Comparison of ENCODE assay signal across 7 mouse cellular contexts in the genomic region with DNA sequence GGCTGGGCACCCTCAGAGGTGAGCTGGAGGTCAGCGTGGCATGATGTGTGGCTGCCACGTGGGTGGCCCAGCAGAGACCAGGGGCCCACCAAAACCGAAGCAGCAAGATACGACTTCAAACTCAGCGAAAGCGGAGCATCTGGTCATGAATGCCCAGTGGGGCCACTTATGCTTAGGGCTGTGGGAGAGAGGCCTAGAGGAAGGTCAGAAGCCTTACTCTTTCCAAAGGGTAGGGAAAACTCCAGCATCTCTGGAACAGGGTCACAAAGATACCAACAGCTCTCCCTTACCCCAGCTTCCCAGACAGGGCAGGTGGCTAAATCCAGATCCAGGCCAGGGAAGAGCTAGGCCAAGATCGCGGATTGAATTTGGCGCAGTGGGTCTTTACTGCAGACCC. TPM values are rescaled to one million over a fixed set of nuclear protein-coding genes. Genes with fewer than 3 reads are reported as not detected.
DNase-seq lines count a peak whose midpoint lies in the region; ATAC-seq and TF ChIP-seq lines count a peak whose summit lies in the region.

No protein-coding gene starts in this region.

- no peaks in the 10 kb centered on the region for H3K27me3 ChIP-seq in kidney, embryonic 15.5 days
- peaks cover 3% of the 10 kb centered on the region; the same call in 1 of the 2 replicates for H3K27me3 ChIP-seq in forebrain, embryonic 10.5 days (ENCODE audit: poor library complexity, severe bottlenecking)
- no peaks in the 10 kb centered on the region for H3K27me3 ChIP-seq in hindbrain, embryonic 14.5 days (ENCODE audit: control insufficient read depth, insufficient read depth, low read length)
- H3K27me3 ChIP-seq in myocyte (ENCODE audit: control insufficient read depth, insufficient read depth, insufficient read length) = no peaks in the 10 kb centered on the region

- ATAC-seq in kidney, embryonic 15.5 days (replicated peaks; ENCODE audit: low FRiP score) = no peak
- ATAC-seq in hindbrain, embryonic 14.5 days (ENCODE audit: low FRiP score) = no peak

- DNase-seq in kidney, adult 18-20 months = no peak
- DNase-seq in forebrain, embryonic 10.5 days (ENCODE audit: extremely low spot score, low spot score) = no peak
- DNase-seq in hindbrain, embryonic 14.5 days (ENCODE audit: low spot score) = no peak
- DNase-seq in yolk sac, embryonic 10.5 days (ENCODE audit: low spot score) = no peak
- DNase-seq in spleen, postnatal 14 days (ENCODE audit: low spot score in 2 of 2) = no peak

- peak overlapping the region; percentile 50 for H3ac ChIP-seq in myocyte (ENCODE audit: control insufficient read depth, insufficient read length)

- peak overlapping the region; percentile 35; the same call in 1 of the 2 replicates for H3K9ac ChIP-seq in kidney, embryonic 15.5 days
- H3K9ac ChIP-seq in hindbrain, embryonic 14.5 days = peak overlapping the region; percentile 91

- H3K27ac ChIP-seq in kidney, embryonic 15.5 days = peak overlapping the region; percentile 98
- peak overlapping the region; percentile 98 for H3K27ac ChIP-seq in forebrain, embryonic 10.5 days
- peak overlapping the region; percentile 81 for H3K27ac ChIP-seq in hindbrain, embryonic 14.5 days

- 43% methylated on average over 9 of the region's 9 CpGs for WGBS in kidney, embryonic 15.5 days
- 47% methylated on average over 9 of the region's 9 CpGs for WGBS in forebrain, embryonic 10.5 days
- WGBS in hindbrain, embryonic 14.5 days = 37% methylated on average over 9 of the region's 9 CpGs

- peaks cover 83% of the 10 kb centered on the region for H3K4me1 ChIP-seq in kidney, embryonic 15.5 days
- H3K4me1 ChIP-seq in forebrain, embryonic 10.5 days = peaks cover 95% of the 10 kb centered on the region
- H3K4me1 ChIP-seq in hindbrain, embryonic 14.5 days (replicated peaks; ENCODE audit: control insufficient read depth, insufficient read depth, low read length) = peaks cover 40% of the 10 kb centered on the region

- peak; percentile 12 for TF ChIP-seq POLR2A in myocyte (IDR thresholded peaks at IDR 0.05; ENCODE audit: insufficient read length, low read depth)

- peaks cover 63% of the 10 kb centered on the region for H3K79me2 ChIP-seq in myocyte (ENCODE audit: control insufficient read depth, insufficient read depth)

- H3K4me3 ChIP-seq in kidney, embryonic 15.5 days (replicated peaks) = peak overlapping the region; percentile 82
- H3K4me3 ChIP-seq in forebrain, embryonic 10.5 days = peak overlapping the region; percentile 93
- peak overlapping the region; percentile 60 for H3K4me3 ChIP-seq in hindbrain, embryonic 14.5 days (replicated peaks; ENCODE audit: low read length)
- H3K4me3 ChIP-seq in myocyte = peak overlapping the region; percentile 75

- no peaks in the 10 kb centered on the region for H3K9me3 ChIP-seq in kidney, embryonic 15.5 days (replicated peaks)
- H3K9me3 ChIP-seq in forebrain, embryonic 10.5 days = no peaks in the 10 kb centered on the region
- no peaks in the 10 kb centered on the region for H3K9me3 ChIP-seq in hindbrain, embryonic 14.5 days (ENCODE audit: control insufficient read depth, low read length)

- H3K36me3 ChIP-seq in kidney, embryonic 15.5 days = peaks cover 23% of the 10 kb centered on the region
- H3K36me3 ChIP-seq in forebrain, embryonic 10.5 days (replicated peaks) = peaks cover 62% of the 10 kb centered on the region
- peaks cover 22% of the 10 kb centered on the region for H3K36me3 ChIP-seq in hindbrain, embryonic 14.5 days (replicated peaks; ENCODE audit: control insufficient read depth, insufficient read depth)
- peaks cover 8% of the 10 kb centered on the region for H3K36me3 ChIP-seq in myocyte (ENCODE audit: control insufficient read depth, insufficient read depth)

- peak overlapping the region; percentile 97 for H3K4me2 ChIP-seq in kidney, embryonic 15.5 days
- H3K4me2 ChIP-seq in hindbrain, embryonic 14.5 days (replicated peaks) = peak overlapping the region; percentile 96
- peak overlapping the region; percentile 95 for H3K4me2 ChIP-seq in myocyte (ENCODE audit: low read depth)

TF ChIP-seq in myocyte, 11 proteins besides CTCF, POLR2A, EP300 and RAD21:
- TF ChIP-seq TCF3 (IDR thresholded peaks at IDR 0.05; ENCODE audit: insufficient read length, low read depth) = no peak
- TF ChIP-seq POLR2AphosphoS2 (IDR thresholded peaks at IDR 0.05; ENCODE audit: insufficient read length, low read depth) = no peak
- no peak for TF ChIP-seq E2F4 (IDR thresholded peaks at IDR 0.05; ENCODE audit: insufficient read depth)
- TF ChIP-seq REST (IDR thresholded peaks at IDR 0.05; ENCODE audit: insufficient read depth, insufficient read length) = no peak
- TF ChIP-seq USF1 (IDR thresholded peaks at IDR 0.05; ENCODE audit: low read depth) = no peak
- TF ChIP-seq TCF12 (IDR thresholded peaks at IDR 0.05; ENCODE audit: insufficient read depth, poor library complexity, severe bottlenecking) = no peak
- TF ChIP-seq MYOG (IDR thresholded peaks at IDR 0.05; ENCODE audit: control insufficient read depth in 1 of 3, insufficient read depth in 1 of 3, insufficient read length in 2 of 3, low read depth in 2 of 3) = no peak
- no peak for TF ChIP-seq MYOD1 (IDR thresholded peaks at IDR 0.05; ENCODE audit: control insufficient read depth in 1 of 3, insufficient read length in 2 of 3, low read depth in 2 of 3)
- no peak for TF ChIP-seq SRF (IDR thresholded peaks at IDR 0.05; ENCODE audit: control insufficient read depth, insufficient read length, low read depth)
- no peak for TF ChIP-seq CEBPB (IDR thresholded peaks at IDR 0.05; ENCODE audit: insufficient read depth, poor library complexity, severe bottlenecking)
- TF ChIP-seq MAX (IDR thresholded peaks at IDR 0.05; ENCODE audit: low read depth) = no peak
TF ChIP-seq in myocyte: peak in this region for 0.

RNA-seq across cellular contexts. Expression of a gene that starts 4.1 kb away (rescaled TPM):
- 118 and 140 TPM in 2 replicates for polyA plus RNA-seq in kidney, embryonic 15.5 days (2015; fragmentation: Nextera tagmentation; extraction: Ambion mirVana)
- 337 and 351 TPM in 2 replicates for polyA plus RNA-seq in forebrain, embryonic 10.5 days (2016; fragmentation: Nextera tagmentation; extraction: Ambion mirVana)
- polyA plus RNA-seq in hindbrain, embryonic 14.5 days (2014; fragmentation: Nextera tagmentation; extraction: Ambion mirVana) = 183 and 186 TPM in 2 replicates
- 274 TPM for polyA plus RNA-seq in myocyte (2012; fragmentation: generic; extraction: Trizol)

RNA-seq across cellular contexts. Expression of a gene that starts 8.6 kb away (rescaled TPM):
- 0.22 and 0.47 TPM in 2 replicates for polyA plus RNA-seq in kidney, embryonic 15.5 days (2015; fragmentation: Nextera tagmentation; extraction: Ambion mirVana)
- 0.10 and 0.27 TPM in 2 replicates for polyA plus RNA-seq in forebrain, embryonic 10.5 days (2016; fragmentation: Nextera tagmentation; extraction: Ambion mirVana)
- polyA plus RNA-seq in hindbrain, embryonic 14.5 days (2014; fragmentation: Nextera tagmentation; extraction: Ambion mirVana) = 0.87 and 1.0 TPM in 2 replicates
- polyA plus RNA-seq in myocyte (2012; fragmentation: generic; extraction: Trizol) = 0.46 TPM

RNA-seq across cellular contexts. Expression of a gene that starts 9.7 kb away (rescaled TPM):
- polyA plus RNA-seq in kidney, embryonic 15.5 days (2015; fragmentation: Nextera tagmentation; extraction: Ambion mirVana) = 55.5 and 56.8 TPM in 2 replicates
- 40.7 and 42.8 TPM in 2 replicates for polyA plus RNA-seq in forebrain, embryonic 10.5 days (2016; fragmentation: Nextera tagmentation; extraction: Ambion mirVana)
- 57.7 and 69.8 TPM in 2 replicates for polyA plus RNA-seq in hindbrain, embryonic 14.5 days (2014; fragmentation: Nextera tagmentation; extraction: Ambion mirVana)
- polyA plus RNA-seq in myocyte (2012; fragmentation: generic; extraction: Trizol) = 19.2 TPM

RNA-seq across cellular contexts. Expression of a gene that starts 9.9 kb away (rescaled TPM):
- 27.9 and 30.6 TPM in 2 replicates for polyA plus RNA-seq in kidney, embryonic 15.5 days (2015; fragmentation: Nextera tagmentation; extraction: Ambion mirVana)
- 4.4 and 6.0 TPM in 2 replicates for polyA plus RNA-seq in forebrain, embryonic 10.5 days (2016; fragmentation: Nextera tagmentation; extraction: Ambion mirVana)
- polyA plus RNA-seq in hindbrain, embryonic 14.5 days (2014; fragmentation: Nextera tagmentation; extraction: Ambion mirVana) = 7.9 and 8.2 TPM in 2 replicates
- 4.2 TPM for polyA plus RNA-seq in myocyte (2012; fragmentation: generic; extraction: Trizol)

RNA-seq across cellular contexts. Expression of a gene that starts 18.6 kb away (rescaled TPM):
- polyA plus RNA-seq in kidney, embryonic 15.5 days (2015; fragmentation: Nextera tagmentation; extraction: Ambion mirVana) = 52.8 and 54.3 TPM in 2 replicates
- polyA plus RNA-seq in forebrain, embryonic 10.5 days (2016; fragmentation: Nextera tagmentation; extraction: Ambion mirVana) = 85.2 and 91.4 TPM in 2 replicates
- polyA plus RNA-seq in hindbrain, embryonic 14.5 days (2014; fragmentation: Nextera tagmentation; extraction: Ambion mirVana) = 34.5 and 35.7 TPM in 2 replicates
- 69.4 TPM for polyA plus RNA-seq in myocyte (2012; fragmentation: generic; extraction: Trizol)
